Mouse (Mus musculus) liver, postnatal 0 days (tissue): ENCODE measurements around the gene Ceacam11. TPM values are rescaled to one million over a fixed set of nuclear protein-coding genes. Genes with fewer than 3 reads are reported as not detected.
"Not testable (repeated sequence)": the region's sequence is repeated elsewhere in the genome, so short reads cannot be mapped to it uniquely, and the experiment has no call there.

Experiments used
- ATAC-seq: fragments of 200-750 bp; cut with Nextera tagmentation; 2 replicates; pipeline ENCODE4 v1.8.0; 2017; ENCODE audit warnings: mild to moderate bottlenecking, moderate library complexity
- DNase-seq: peaks from one replicate; pipeline ENCODE4 v3.0.0-alpha.2; 2016
- H3K27ac ChIP-seq: fragments of 300-500 bp; sonication (generic); 2 replicates; pipeline ENCODE4 v1.5.1; 2014; ENCODE audit warnings: antibody characterized with exemption, moderate library complexity, mild to moderate bottlenecking, low read depth
- H3K27me3 ChIP-seq: fragments of 300-500 bp; sonication (generic); 2 replicates; pipeline ENCODE4 v1.6.1; 2014; ENCODE audit warnings: low read length, control low read depth, mixed read lengths; ENCODE audit not compliant: insufficient read depth
- H3K36me3 ChIP-seq: fragments of 300-500 bp; sonication (generic); replicated peaks from 2 replicates; pipeline ENCODE4 v1.6.1; 2014; ENCODE audit warnings: mild to moderate bottlenecking, control low read depth, low read length, moderate library complexity, mixed read lengths; ENCODE audit not compliant: insufficient read depth
- H3K4me1 ChIP-seq: fragments of 300-500 bp; sonication (generic); 2 replicates; pipeline ENCODE4 v1.6.1; 2014; ENCODE audit warnings: antibody characterized with exemption, mild to moderate bottlenecking, control low read depth; ENCODE audit not compliant: insufficient read depth
- H3K4me2 ChIP-seq: fragments of 300-500 bp; sonication (generic); 2 replicates; pipeline ENCODE4 v1.6.1; 2014; ENCODE audit warnings: low read depth, mild to moderate bottlenecking, low read length, moderate library complexity, mixed read lengths
- H3K4me3 ChIP-seq: fragments of 300-500 bp; sonication (generic); 2 replicates; pipeline ENCODE4 v1.5.1; 2014; ENCODE audit warnings: low read depth, low read length
- H3K9ac ChIP-seq: fragments of 300-500 bp; sonication (generic); replicated peaks from 2 replicates; pipeline ENCODE4 v1.6.1; 2014; ENCODE audit warnings: mild to moderate bottlenecking, moderate library complexity
- H3K9me3 ChIP-seq: fragments of 300-500 bp; sonication (generic); 2 replicates; pipeline ENCODE4 v1.6.1; 2016; ENCODE audit warnings: mild to moderate bottlenecking, control low read depth, low read length, mixed read lengths
- CTCF ChIP-seq: sonication (generic); IDR thresholded peaks from 2 replicates; pipeline ENCODE4 v1.5.1; 2016; ENCODE audit warnings: antibody characterized with exemption, low read depth
- EP300 ChIP-seq: IDR thresholded peaks from 2 replicates; pipeline ENCODE4 v1.6.1; 2016; ENCODE audit warnings: antibody characterized with exemption, low read depth, mild to moderate bottlenecking
- WGBS: fragments of 180-500 bp; shearing (Covaris S2); extraction: QIAGEN DNeasy Blood & Tissue Kit; methylation state at CpG from one replicate; pipeline ENCODE4 v1.1.7; 2014; ENCODE audit not compliant: insufficient replicate concordance; 5-methylcytosine and 5-hydroxymethylcytosine counted together
- microRNA-seq: library from miRNA; unstranded; fragments of <30 nt; microRNA quantifications from one replicate; pipeline ENCODE4, GENCODE M21; 2016
- polyA plus RNA-seq: library from polyadenylated mRNA; unstranded; fragments of >200 nt; fragmentation: Nextera tagmentation; extraction: Ambion mirVana; gene quantifications from 2 replicates; pipeline ENCODE4 v1.2.1, GENCODE M21; 2015

Gene Ceacam11
- not detected in 2 replicates for polyA plus RNA-seq

DNA sequence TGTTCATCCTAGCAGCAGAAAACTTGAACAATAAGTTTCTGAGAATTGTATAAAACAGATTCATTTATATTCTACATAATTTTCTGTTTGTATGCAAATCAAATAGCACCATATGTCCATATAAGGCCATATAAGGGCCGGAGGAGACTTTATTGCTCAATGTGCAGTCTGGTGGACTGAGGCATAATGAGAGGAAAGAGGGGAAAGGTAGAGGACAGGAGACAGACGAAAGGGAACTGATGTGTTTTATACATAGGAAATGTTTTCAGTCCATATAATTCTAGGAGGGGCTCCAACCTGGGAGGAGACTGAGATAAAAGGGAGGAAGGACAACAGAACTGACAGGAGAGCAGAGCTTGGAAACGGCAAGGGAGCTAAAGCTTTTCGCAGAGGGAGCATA is at the start of gene Ceacam11:
Gene Ceacam11, plus strand, starts transcription at position 301 of the 400 bp plus-strand sequence.
- ATAC-seq (no peak), DNase-seq (no peak)
- no peak within 1 kb of the TSS for H3K27ac ChIP-seq
- TF ChIP-seq CTCF (no peak), EP300 (no peak)
- no peaks in the 10 kb centered on the region for H3K9me3 ChIP-seq
- H3K4me2 ChIP-seq = no peak within 1 kb of the TSS
- H3K36me3 ChIP-seq = no peaks in the 10 kb centered on the region
- no peak within 1 kb of the TSS for H3K4me3 ChIP-seq
- no peak within 1 kb of the TSS for H3K9ac ChIP-seq
- 64% methylated on average over 4 of the region's 4 CpGs for WGBS
- no peaks in the 10 kb centered on the region for H3K27me3 ChIP-seq
- no peaks in the 10 kb centered on the region for H3K4me1 ChIP-seq

DNA sequence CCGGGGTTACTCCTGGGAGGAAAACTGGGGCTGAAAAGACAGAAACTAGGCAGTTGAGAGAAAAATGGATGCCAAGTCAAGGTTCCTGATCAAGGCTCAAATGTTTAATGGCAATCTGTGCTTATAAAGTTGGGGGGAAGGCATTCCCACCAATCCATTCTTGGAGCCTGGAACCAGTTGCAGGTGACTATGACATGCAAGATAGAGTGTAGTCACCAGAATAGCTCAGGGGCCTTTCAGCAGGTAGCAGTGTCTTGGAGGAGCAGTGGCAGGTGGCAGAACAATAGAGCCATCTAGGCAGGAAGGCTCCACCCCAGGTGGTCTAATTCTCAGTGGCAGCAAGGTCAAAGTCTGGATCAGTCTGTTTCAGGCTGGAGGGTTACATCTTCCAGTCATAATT is 29.2 kb downstream of the Ceacam11 start:
- not testable (repeated sequence) for H3K4me1 ChIP-seq, H3K4me2 ChIP-seq, H3K27ac ChIP-seq, H3K4me3 ChIP-seq, DNase-seq, H3K9ac ChIP-seq, H3K9me3 ChIP-seq, H3K27me3 ChIP-seq, H3K36me3 ChIP-seq, ATAC-seq
- 75% methylated on average over 1 of the region's 1 CpGs for WGBS

DNA sequence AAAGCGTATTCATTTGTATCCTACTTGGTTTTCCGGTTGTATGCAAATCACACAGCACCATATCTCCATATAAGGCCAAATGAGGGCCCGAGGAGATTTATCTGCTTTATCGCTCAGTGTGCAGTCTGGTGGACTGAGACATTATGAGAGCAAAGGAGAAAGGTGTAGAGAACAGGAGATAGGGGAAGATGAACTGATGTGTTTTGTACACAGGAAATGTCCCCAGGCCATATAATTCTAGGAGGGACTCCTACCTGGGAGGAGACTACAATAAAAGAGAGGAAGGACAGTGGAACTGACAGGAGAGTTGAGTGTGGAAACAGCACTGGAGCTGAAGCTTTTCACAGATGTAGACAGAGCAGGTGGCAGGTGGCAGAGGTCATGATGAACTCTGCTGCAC is 37.7 kb downstream of the Ceacam11 start, which contains the start of gene Ceacam13:
Gene Ceacam13, plus strand, starts transcription at position 301 of the 400 bp plus-strand sequence.
- no peaks in the 10 kb centered on the region for H3K4me1 ChIP-seq
- ATAC-seq = no peak

More for the DNA sequence above, 37.7 kb downstream of the Ceacam11 start, which contains the start of gene Ceacam13:
- Histone ChIP-seq H3K27me3 (no peaks in the 10 kb centered on the region), H3K4me3 (no peak within 1 kb of the TSS), H3K27ac (no peak within 1 kb of the TSS), H3K4me2 (no peak within 1 kb of the TSS), H3K9ac (no peak within 1 kb of the TSS), H3K9me3 (no peaks in the 10 kb centered on the region), H3K36me3 (no peaks in the 10 kb centered on the region)
- 73% methylated on average over 4 of the region's 4 CpGs for WGBS
- no peak for DNase-seq
- TF ChIP-seq EP300 (no peak), CTCF (no peak)

Small RNA genes within 50 kb of the gene (microRNA-seq; reads per million reads assigned to microRNA genes)
- not detected for gene Gm22414

Other genes with a start within 250 kb of the Ceacam11 start
- gene Ceacam14, start 159.5 kb upstream of the Ceacam11 start, polyA plus RNA-seq = not detected in 2 replicates
- gene Gm5155, start 100.4 kb upstream of the Ceacam11 start, polyA plus RNA-seq = not detected in 2 replicates
- not detected in 2 replicates for gene Ceacam13, start 37.8 kb downstream of the Ceacam11 start, polyA plus RNA-seq
- not detected in 2 replicates for gene Ceacam12, start 93.8 kb downstream of the Ceacam11 start, polyA plus RNA-seq
- gene Igfl3, start 204.4 kb downstream of the Ceacam11 start, polyA plus RNA-seq = not detected in 2 replicates